Mouse (Mus musculus): ENCODE results near the gene Ipp. TPM values are rescaled to one million over a fixed set of nuclear protein-coding genes. Genes with fewer than 3 reads are reported as not detected.

Gene Ipp
- polyA plus RNA-seq (2012) = 1.7 and 2.0 TPM in 2 replicates

GRCm38 (mm10) chr4:116507425-116508218, at the start of gene Ipp:
Gene Ipp (plus strand): TSS chr4:116507549.

GRCm38 (mm10) chr4:116464126-116464981, 43.0 kb upstream of the Ipp start, which contains the start of gene Mast2:
Gene Mast2 (minus strand): TSS chr4:116464183.

GRCm38 (mm10) chr4:116555413-116556300, 48.3 kb downstream of the Ipp start, which contains the start of gene Tmem69:
Gene Tmem69 (minus strand): TSS chr4:116555936.

DNA sequence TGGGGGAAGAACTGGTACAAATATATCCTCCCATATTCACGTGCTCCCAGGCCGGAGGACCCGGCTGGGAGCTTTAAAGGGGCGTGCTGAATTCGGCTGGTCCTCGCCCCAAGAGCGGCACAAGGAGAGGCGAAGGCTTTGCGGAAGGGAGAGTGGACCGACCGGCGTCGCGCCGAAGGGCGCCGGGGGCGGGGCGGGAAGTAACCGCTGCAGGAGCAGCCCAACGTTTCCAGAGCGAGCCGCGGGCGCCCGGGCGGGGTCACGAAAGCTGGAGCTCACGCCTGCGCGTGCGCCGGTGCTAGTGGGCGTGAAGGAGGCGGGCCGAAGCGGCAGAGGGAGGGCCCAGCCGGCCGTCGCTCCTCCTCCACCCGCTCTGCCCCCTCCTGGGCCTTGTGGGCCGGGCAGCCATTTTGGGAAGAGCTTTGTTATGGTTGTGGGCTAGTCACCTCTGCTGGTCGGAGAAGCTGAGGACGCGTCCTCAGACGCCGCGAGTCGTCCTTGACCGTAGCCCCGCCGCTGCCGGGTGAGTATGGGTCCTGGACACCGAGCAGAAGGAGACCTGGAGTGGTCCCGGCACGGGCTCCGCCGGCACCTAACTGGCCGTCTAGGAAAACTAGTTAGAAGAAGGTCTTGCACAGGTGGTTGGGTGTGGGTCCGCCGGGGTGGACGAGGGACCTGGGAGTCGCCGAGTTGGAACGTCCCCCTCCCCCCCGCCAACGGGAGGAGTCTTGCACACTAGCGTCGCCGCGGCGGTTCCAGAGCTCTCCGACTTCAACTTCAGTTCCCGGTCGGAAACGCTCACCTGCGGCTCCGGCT, 50.2 kb downstream of the Ipp start, which contains the start of gene Gpbp1l1:
Gene Gpbp1l1, plus strand, starts transcription at position 353 of the 816 bp plus-strand sequence.

Other genes with a start within 250 kb of the Ipp start
- 47.9 and 54.5 TPM in 2 replicates for gene Mast2, start 43.4 kb upstream of the Ipp start, polyA plus RNA-seq (2012)
- 2.5 and 3.8 TPM in 2 replicates for gene Tmem69, start 48.4 kb downstream of the Ipp start, polyA plus RNA-seq (2012)
- gene Gpbp1l1, start 50.1 kb downstream of the Ipp start, polyA plus RNA-seq (2012) = 11.1 and 11.8 TPM in 2 replicates
- gene Ccdc17, start 89.1 kb downstream of the Ipp start, polyA plus RNA-seq (2012) = 0.88 and 1.0 TPM in 2 replicates
- gene Nasp, start 120.4 kb downstream of the Ipp start, polyA plus RNA-seq (2012) = 16.4 and 20.2 TPM in 2 replicates
- gene Akr1a1, start 144.1 kb downstream of the Ipp start, polyA plus RNA-seq (2012) = 127 and 140 TPM in 2 replicates
- gene Prdx1, start 178.0 kb downstream of the Ipp start, polyA plus RNA-seq (2012) = 14.1 and 16.4 TPM in 2 replicates
- 1.2 and 1.6 TPM in 2 replicates for gene Mmachc, start 200.9 kb downstream of the Ipp start, polyA plus RNA-seq (2012)
- gene Ccdc163, start 201.0 kb downstream of the Ipp start, polyA plus RNA-seq (2012) = 2.8 and 5.8 TPM in 2 replicates
- 3.2 and 3.6 TPM in 2 replicates for gene Tesk2, start 213.4 kb downstream of the Ipp start, polyA plus RNA-seq (2012)

Data from megakaryocyte-erythroid progenitor cell, adult 5 weeks (primary cell).